ENCODE assay signal across 14 mouse cellular contexts in genomic region chr19:57124906-57125305, GRCm38 (mm10).
"Had no signal": no experiment of that assay in that cellular context is flagged by ENCODE, and none has a peak within 500 bp of the region (broad histone marks: within the 10 kb centered on the region; RNA-seq: fewer than 3 reads in every experiment).

No protein-coding gene starts in this region.

- H3K27ac ChIP-seq: macrophage had no signal

- H3K27me3 ChIP-seq: liver, embryonic 15.5 days; midbrain, embryonic 15.5 days; neural tube, embryonic 13.5 days had no signal

- H3K4me3 ChIP-seq: left cerebral cortex, adult 2 months; limb, embryonic 10.5 days; liver, embryonic 15.5 days; megakaryocyte, embryonic 14.5 days; midbrain, embryonic 15.5 days; neural tube, embryonic 13.5 days had no signal

- H3K9ac ChIP-seq: liver, embryonic 15.5 days; midbrain, embryonic 15.5 days; neural tube, embryonic 13.5 days had no signal

- DNase-seq: retina, postnatal 1 day; right cerebral cortex, postnatal 4 days; spleen, adult 18-20 months; thymus, adult 18-20 months; thymus, postnatal 36 days had no signal

- H3K36me3 ChIP-seq: limb, embryonic 10.5 days; liver, embryonic 15.5 days; midbrain, embryonic 15.5 days; neural tube, embryonic 13.5 days had no signal

- ATAC-seq: midbrain, embryonic 15.5 days had no signal

- H3K4me2 ChIP-seq: liver, embryonic 11.5 days; liver, embryonic 15.5 days; midbrain, embryonic 11.5 days; midbrain, embryonic 15.5 days; neural tube, embryonic 13.5 days had no signal

- H3K9me3 ChIP-seq: limb, embryonic 10.5 days; liver, embryonic 15.5 days; megakaryocyte, embryonic 14.5 days; midbrain, embryonic 15.5 days; neural tube, embryonic 13.5 days had no signal
